Mouse (Mus musculus) ES-E14 (cell line): ENCODE results near the gene Mymk.

Source experiments
- CHD2 ChIP-seq: IDR thresholded peaks from 2 replicates; pipeline ENCODE4 v1.6.1; 2014; ENCODE audit warnings: mild to moderate bottlenecking, low read depth, low read length, inconsistent platforms
- MAFK ChIP-seq: IDR thresholded peaks from 2 replicates; pipeline ENCODE4 v1.6.1; 2014; ENCODE audit warnings: mild to moderate bottlenecking, low read depth, low read length, inconsistent platforms; ENCODE audit not compliant: insufficient read depth
- ZNF384 ChIP-seq: IDR thresholded peaks from 2 replicates; pipeline ENCODE4 v1.6.1; 2012; ENCODE audit warnings: low read depth, low read length, inconsistent platforms

GRCm38 (mm10) chr2:27086483-27087010 lies 14.6 kb upstream of the Mymk start:
- TF ChIP-seq ZNF384: no peak
- TF ChIP-seq CHD2: no peak
- TF ChIP-seq MAFK: no peak
